Mouse (Mus musculus) megakaryocyte, adult 5-6 weeks (primary cell): ENCODE data around the gene Lrrc49. TPM values are rescaled to one million over a fixed set of nuclear protein-coding genes. Genes with fewer than 3 reads are reported as not detected.
A peak's percentile ranks its signal among the peaks of the same experiment; 100 is the strongest.

Experiments used
- ATAC-seq: 2 replicates; pipeline ENCODE4 v1.8.0; 2016; ENCODE audit warnings: mild to moderate bottlenecking, inconsistent platforms; ENCODE audit not compliant: poor library complexity, severe bottlenecking
- total RNA-seq, 2 experiments: library from RNA; stranded (forward) in 1 of 2; stranded (reverse) in 1 of 2; fragments of 153-499, 151-499 nt in 1 of 2; fragments of 221-1000, 200-1000 nt in 1 of 2; gene quantifications; 2 replicates each; pipeline versions ENCODE4 v1.2.3 to v1.2.4; 2015 to 2017

The Lrrc49 gene
- total RNA-seq, 2 experiments from 2014 or later = 2.8 to 3.6 TPM

GRCm38 (mm10) chr9:60546169-60546568, 141.8 kb downstream of the Lrrc49 start:
- no peak for ATAC-seq

- no peak for ATAC-seq
Measured at GRCm38 (mm10) chr9:60545361-60546096, 142.4 kb downstream of the Lrrc49 start.

GRCm38 (mm10) chr9:60543422-60544015, 144.4 kb downstream of the Lrrc49 start:
- no peak for ATAC-seq

GRCm38 (mm10) chr9:60530310-60530709, 157.6 kb downstream of the Lrrc49 start:
- ATAC-seq = no peak

- no peak for ATAC-seq
Measured at GRCm38 (mm10) chr9:60529348-60530243, 158.4 kb downstream of the Lrrc49 start.

GRCm38 (mm10) chr9:60528269-60528668, 159.7 kb downstream of the Lrrc49 start:
- ATAC-seq = no peak

GRCm38 (mm10) chr9:60527836-60528235, 160.1 kb downstream of the Lrrc49 start:
- no peak for ATAC-seq

- ATAC-seq = no peak
Measured at GRCm38 (mm10) chr9:60527051-60527450, 160.9 kb downstream of the Lrrc49 start.

- ATAC-seq = no peak
Measured at GRCm38 (mm10) chr9:60526195-60526594, 161.8 kb downstream of the Lrrc49 start.

GRCm38 (mm10) chr9:60521806-60522264, 166.1 kb downstream of the Lrrc49 start, which contains the start of gene Thsd4:
Gene Thsd4, minus strand, starts transcription at chr9:60522046.
- 0 out of 2 replicates have a peak, but pooled peaks have one; percentile 38 for ATAC-seq

- ATAC-seq = no peak
Measured at GRCm38 (mm10) chr9:60521143-60521542, 166.8 kb downstream of the Lrrc49 start.

GRCm38 (mm10) chr9:60519601-60520000, 168.4 kb downstream of the Lrrc49 start:
- no peak for ATAC-seq

Other genes with a start within 250 kb of the Lrrc49 start
- gene Thsd4, start 166.1 kb downstream of the Lrrc49 start, total RNA-seq (2015) = not detected in 2 replicates
- 0.07 and 0.20 TPM in 2 replicates for gene Thsd4, start 166.1 kb downstream of the Lrrc49 start, total RNA-seq (2017)
- not detected in 2 replicates for gene Larp6, start 24.8 kb upstream of the Lrrc49 start, total RNA-seq (2015)
- gene Larp6, start 24.8 kb upstream of the Lrrc49 start, total RNA-seq (2017) = 0.33 TPM in 1 of 2 replicates, not detected in the other
- 0.07 TPM in 1 of 2 replicates, not detected in the other for gene Uaca, start 106.4 kb upstream of the Lrrc49 start, total RNA-seq (2015)
- gene Uaca, start 106.4 kb upstream of the Lrrc49 start, total RNA-seq (2017) = 0.20 TPM in 1 of 2 replicates, not detected in the other